Mouse (Mus musculus): ENCODE measurements at regions not wholly inside any gene's neighbourhood (a gene's known extent, or its start where the extent isn't known, plus 50 kb on each side); places are given as distances from the start of the nearest gene placed in this dataset.

DNA sequence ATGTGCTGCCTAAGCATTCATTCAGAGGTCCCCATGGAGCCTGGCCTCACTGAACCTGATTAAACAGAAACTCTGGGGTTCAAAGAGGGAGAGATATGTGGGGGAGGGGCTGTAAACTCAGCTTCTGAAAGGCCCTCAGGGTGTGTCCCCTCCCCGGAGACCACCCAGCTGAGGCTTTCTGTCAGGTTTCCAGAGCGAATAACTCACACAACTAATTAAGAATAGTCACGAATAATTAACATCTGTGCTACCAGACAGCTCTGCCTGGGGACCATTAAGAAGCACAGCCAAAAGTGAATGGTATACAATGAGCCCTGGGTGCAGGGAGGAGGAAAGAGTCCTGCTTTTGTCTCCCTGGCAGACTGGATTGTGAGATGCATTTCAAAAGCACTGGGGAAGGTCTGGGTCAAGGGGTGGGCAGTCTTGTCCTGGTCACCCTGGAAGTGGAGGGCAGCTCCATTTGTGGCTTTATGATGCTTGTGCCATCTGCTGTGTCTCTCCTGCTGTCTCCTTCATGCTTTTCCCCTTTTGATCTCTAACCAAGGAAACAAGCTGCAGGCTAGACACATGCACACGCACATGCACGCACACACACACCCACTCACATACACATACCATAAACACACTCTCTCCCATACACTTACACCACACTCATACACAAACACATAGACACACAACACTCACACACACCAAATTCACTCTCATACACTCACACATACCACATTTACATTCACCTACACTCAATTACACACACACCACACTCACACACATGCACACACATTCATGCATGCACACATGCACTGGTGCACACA lies 49.7 kb upstream of the Frmd4b start:
- TF ChIP-seq CTCF (IDR thresholded peaks at IDR 0.05; ENCODE audit: borderline replicate concordance, control insufficient read depth, extremely low read depth, insufficient read depth, low read length, poor library complexity) (no peak), POLR2A (IDR thresholded peaks at IDR 0.05; ENCODE audit: control insufficient read depth, extremely low read depth, insufficient read depth, low read length, poor library complexity) (no peak)
